Mouse (Mus musculus) olfactory bulb, adult 2 months (tissue): ENCODE data around the gene Gm10912.
"Not testable (repeated sequence)": the region's sequence is repeated elsewhere in the genome, so short reads cannot be mapped to it uniquely, and the experiment has no call there.

ENCODE experiments used
- CTCF ChIP-seq: fragments of 200-500 bp; IDR thresholded peaks from 2 replicates; pipeline ENCODE4 v1.5.1; 2012; ENCODE audit warnings: low read depth, mild to moderate bottlenecking, low read length, moderate library complexity; ENCODE audit not compliant: insufficient read depth
- POLR2A ChIP-seq: fragments of 200-500 bp; IDR thresholded peaks from 2 replicates; pipeline ENCODE4 v1.6.1; 2012; ENCODE audit warnings: mild to moderate bottlenecking, low read depth, low read length, moderate library complexity; ENCODE audit not compliant: insufficient read depth

GRCm38 (mm10) chr2:104109021-104109420, 43.4 kb downstream of the Gm10912 start:
- TF ChIP-seq CTCF, POLR2A: not testable (repeated sequence)
